Mouse (Mus musculus) heart, embryonic 12.5 days (tissue): ENCODE measurements around the gene Atp5e. TPM values are rescaled to one million over a fixed set of nuclear protein-coding genes. Genes with fewer than 3 reads are reported as not detected.
A peak's percentile ranks its signal among the peaks of the same experiment; 100 is the strongest.

Experiments used
- ATAC-seq: fragments of 200-750 bp; cut with Nextera tagmentation; 2 replicates; pipeline ENCODE4 v1.8.0; 2017; ENCODE audit warnings: moderate TSS enrichment, moderate library complexity; ENCODE audit not compliant: insufficient number of reproducible peaks, low FRiP score
- H3K27ac ChIP-seq: fragments of 300-500 bp; sonication (generic); 2 replicates; pipeline ENCODE4 v1.5.1; 2016; ENCODE audit warnings: mild to moderate bottlenecking, moderate library complexity; ENCODE audit not compliant: poor library complexity, severe bottlenecking
- H3K27me3 ChIP-seq: fragments of 300-500 bp; sonication (generic); replicated peaks from 2 replicates; pipeline ENCODE4 v1.6.1; 2016; ENCODE audit warnings: mild to moderate bottlenecking, moderate library complexity
- H3K36me3 ChIP-seq: fragments of 300-500 bp; sonication (generic); 2 replicates; pipeline ENCODE4 v1.6.1; 2016; ENCODE audit warnings: mild to moderate bottlenecking, moderate library complexity
- H3K4me1 ChIP-seq: fragments of 300-500 bp; sonication (generic); replicated peaks from 2 replicates; pipeline ENCODE4 v1.6.1; 2016; ENCODE audit warnings: mild to moderate bottlenecking
- H3K4me2 ChIP-seq: fragments of 300-500 bp; sonication (generic); 2 replicates; pipeline ENCODE4 v1.6.1; 2016; ENCODE audit warnings: mild to moderate bottlenecking, moderate library complexity
- H3K4me3 ChIP-seq: fragments of 300-500 bp; sonication (generic); 2 replicates; pipeline ENCODE4 v1.5.1; 2016; ENCODE audit warnings: mild to moderate bottlenecking
- H3K9ac ChIP-seq: fragments of 300-500 bp; sonication (generic); 2 replicates; pipeline ENCODE4 v1.6.1; 2016; ENCODE audit warnings: mild to moderate bottlenecking, moderate library complexity
- H3K9me3 ChIP-seq: fragments of 300-500 bp; sonication (generic); replicated peaks from 2 replicates; pipeline ENCODE4 v1.6.1; 2016; ENCODE audit warnings: mild to moderate bottlenecking, moderate library complexity
- WGBS: fragments of 180-500 bp; shearing (Covaris S2); methylation state at CpG from one replicate; pipeline ENCODE4 v1.1.7; 2016; 5-methylcytosine and 5-hydroxymethylcytosine counted together
- polyA plus RNA-seq: library from polyadenylated mRNA; unstranded; fragments of >200 nt; fragmentation: Nextera tagmentation; extraction: Ambion mirVana; gene quantifications from 2 replicates; pipeline ENCODE4 v1.2.1, GENCODE M21; 2016

Atp5e gene
- 1,038 and 1,054 TPM in 2 replicates for polyA plus RNA-seq

DNA sequence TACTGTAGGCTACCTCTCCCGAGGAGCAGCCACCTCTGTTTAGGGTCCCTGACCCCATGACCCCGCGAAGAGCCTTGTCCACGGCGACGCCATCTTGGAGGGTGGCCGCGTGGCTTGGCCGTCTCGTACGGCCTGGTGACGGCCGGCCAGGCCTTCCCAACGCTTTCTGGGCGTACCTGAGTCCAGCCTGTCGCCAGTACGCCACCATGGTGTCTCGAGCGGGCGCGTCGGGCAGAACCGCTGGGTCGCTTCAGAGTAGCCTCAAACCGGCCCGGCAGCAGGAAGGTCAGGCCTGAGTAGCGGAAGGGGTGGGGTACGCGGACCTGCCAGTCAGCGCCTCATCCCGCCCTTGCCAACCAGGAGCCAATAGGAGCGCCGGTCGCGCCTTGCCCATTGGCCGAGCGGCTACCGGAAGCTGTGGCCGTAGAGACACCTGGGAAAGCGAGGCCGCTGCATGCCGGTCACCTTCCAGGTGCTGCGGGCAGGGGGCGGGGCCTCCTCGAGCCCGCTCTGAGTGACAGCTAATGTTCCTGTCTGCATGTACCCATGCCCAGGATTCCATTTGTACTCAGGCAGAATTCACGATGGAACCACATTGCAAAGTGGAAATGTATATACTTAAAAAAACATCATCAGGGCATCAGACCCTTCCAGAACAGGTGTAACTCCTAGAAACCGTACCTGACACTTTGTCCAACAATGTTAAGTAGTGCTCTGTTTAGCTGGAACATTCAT is at the start of gene Atp5e:
Gene Atp5e, minus strand, starts transcription at position 317 of the 735 bp plus-strand sequence.
- H3K27ac ChIP-seq: peak within 1 kb of the TSS; percentile 77
- no peaks in the 10 kb centered on the region for H3K27me3 ChIP-seq
- H3K4me1 ChIP-seq: peaks cover 7% of the 10 kb centered on the region
- ATAC-seq: peak; percentile 99
- 2% methylated on average over 48 of the region's 48 CpGs for WGBS
- H3K36me3 ChIP-seq: peaks cover 66% of the 10 kb centered on the region
- H3K4me3 ChIP-seq: peak within 1 kb of the TSS; percentile 96
- no peaks in the 10 kb centered on the region for H3K9me3 ChIP-seq
- H3K9ac ChIP-seq: peak within 1 kb of the TSS; percentile 91
- peak within 1 kb of the TSS; percentile 97 for H3K4me2 ChIP-seq

DNA sequence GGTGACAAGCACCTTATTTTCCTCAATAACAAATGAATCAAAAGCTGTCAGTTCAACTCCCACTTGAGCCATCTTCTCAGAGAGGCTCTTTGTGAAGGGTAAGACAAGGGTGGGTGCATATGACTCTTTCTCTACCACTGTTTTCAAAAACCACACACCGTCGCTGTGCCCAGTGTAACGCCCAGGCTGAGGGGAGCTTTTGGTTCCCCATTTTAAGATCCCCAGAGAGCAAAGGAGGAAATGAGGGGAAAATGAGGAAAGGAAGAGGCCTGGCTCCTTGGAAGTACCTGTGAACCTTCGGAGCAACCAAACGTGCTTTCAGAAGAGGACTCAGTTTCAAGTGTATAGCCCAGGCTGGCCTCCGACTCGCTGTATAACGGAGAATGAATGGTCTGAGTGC is 45.9 kb upstream of the Atp5e start:
- Histone ChIP-seq H3K4me1 (no peaks in the 10 kb centered on the region), H3K9me3 (0 out of 2 replicates have a peak, but pooled peaks cover 3% of the 10 kb centered on the region), H3K4me3 (no peak overlapping the region), H3K4me2 (no peak overlapping the region), H3K27ac (no peak overlapping the region), H3K27me3 (no peaks in the 10 kb centered on the region), H3K36me3 (no peaks in the 10 kb centered on the region), H3K9ac (no peak overlapping the region)
- WGBS: 87% methylated on average over 8 of the region's 8 CpGs
- no peak for ATAC-seq

GRCm38 (mm10) chr2:174507998-174508397 is 44.1 kb upstream of the Atp5e start:
- 87% methylated on average over 4 of the region's 4 CpGs for WGBS
- Histone ChIP-seq H3K27me3 (no peaks in the 10 kb centered on the region), H3K9ac (no peak overlapping the region), H3K4me3 (no peak overlapping the region), H3K27ac (no peak overlapping the region), H3K4me2 (no peak overlapping the region), H3K4me1 (peaks cover 3% of the 10 kb centered on the region; the same call in 1 of the 2 replicates), H3K9me3 (0 out of 2 replicates have a peak, but pooled peaks cover 3% of the 10 kb centered on the region), H3K36me3 (no peaks in the 10 kb centered on the region)
- no peak for ATAC-seq

GRCm38 (mm10) chr2:174502831-174503460 is 39.0 kb upstream of the Atp5e start:
- 0 out of 2 replicates have a peak, but pooled peaks have one; percentile 42 for ATAC-seq
- H3K9me3 ChIP-seq: 0 out of 2 replicates have a peak, but pooled peaks cover 3% of the 10 kb centered on the region
- H3K27me3 ChIP-seq: no peaks in the 10 kb centered on the region
- no peaks in the 10 kb centered on the region for H3K36me3 ChIP-seq
- 51% methylated on average over 25 of the region's 25 CpGs for WGBS
- H3K27ac ChIP-seq: no peak overlapping the region
- H3K4me1 ChIP-seq: peaks cover 7% of the 10 kb centered on the region; the same call in 1 of the 2 replicates
- H3K4me2 ChIP-seq: peak overlapping the region; percentile 50
- H3K9ac ChIP-seq: no peak overlapping the region
- H3K4me3 ChIP-seq: no peak overlapping the region

DNA sequence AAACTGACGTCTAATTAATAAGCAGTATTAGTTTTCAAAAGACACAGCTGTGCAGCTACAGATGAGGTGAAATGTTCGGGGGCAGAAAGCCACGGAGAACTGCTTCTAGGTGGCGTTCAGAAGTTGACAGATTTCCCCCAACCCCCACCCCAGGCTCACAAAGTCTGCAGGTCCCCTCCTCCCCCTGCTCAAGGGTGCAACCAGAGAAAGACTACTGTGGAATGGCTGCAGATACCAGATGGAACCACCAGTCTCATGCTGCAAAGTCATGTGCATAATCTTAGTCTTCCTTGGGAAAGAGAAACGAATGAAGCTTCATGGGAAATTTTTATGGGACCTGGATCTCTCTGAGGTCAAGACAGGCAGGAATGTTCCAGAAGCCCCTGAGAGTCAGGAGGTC is 38.4 kb upstream of the Atp5e start:
- 0 out of 2 replicates have a peak, but pooled peaks cover 3% of the 10 kb centered on the region for H3K9me3 ChIP-seq
- H3K27me3 ChIP-seq: no peaks in the 10 kb centered on the region
- ATAC-seq: no peak
- no peak overlapping the region for H3K27ac ChIP-seq
- no peak overlapping the region for H3K9ac ChIP-seq
- H3K4me3 ChIP-seq: no peak overlapping the region
- H3K4me1 ChIP-seq: peaks cover 7% of the 10 kb centered on the region; the same call in 1 of the 2 replicates
- WGBS: 56% methylated on average over 5 of the region's 5 CpGs
- peak overlapping the region; percentile 50; the same call in 1 of the 2 replicates for H3K4me2 ChIP-seq
- H3K36me3 ChIP-seq: no peaks in the 10 kb centered on the region

GRCm38 (mm10) chr2:174501517-174501916 is 37.6 kb upstream of the Atp5e start:
- Histone ChIP-seq H3K36me3 (no peaks in the 10 kb centered on the region), H3K9ac (no peak overlapping the region), H3K9me3 (0 out of 2 replicates have a peak, but pooled peaks cover under 1% of the 10 kb centered on the region), H3K27me3 (no peaks in the 10 kb centered on the region), H3K4me1 (peaks cover 7% of the 10 kb centered on the region; the same call in 1 of the 2 replicates), H3K27ac (no peak overlapping the region), H3K4me3 (no peak overlapping the region), H3K4me2 (no peak overlapping the region)
- WGBS: 82% methylated on average over 8 of the region's 8 CpGs
- ATAC-seq: no peak

DNA sequence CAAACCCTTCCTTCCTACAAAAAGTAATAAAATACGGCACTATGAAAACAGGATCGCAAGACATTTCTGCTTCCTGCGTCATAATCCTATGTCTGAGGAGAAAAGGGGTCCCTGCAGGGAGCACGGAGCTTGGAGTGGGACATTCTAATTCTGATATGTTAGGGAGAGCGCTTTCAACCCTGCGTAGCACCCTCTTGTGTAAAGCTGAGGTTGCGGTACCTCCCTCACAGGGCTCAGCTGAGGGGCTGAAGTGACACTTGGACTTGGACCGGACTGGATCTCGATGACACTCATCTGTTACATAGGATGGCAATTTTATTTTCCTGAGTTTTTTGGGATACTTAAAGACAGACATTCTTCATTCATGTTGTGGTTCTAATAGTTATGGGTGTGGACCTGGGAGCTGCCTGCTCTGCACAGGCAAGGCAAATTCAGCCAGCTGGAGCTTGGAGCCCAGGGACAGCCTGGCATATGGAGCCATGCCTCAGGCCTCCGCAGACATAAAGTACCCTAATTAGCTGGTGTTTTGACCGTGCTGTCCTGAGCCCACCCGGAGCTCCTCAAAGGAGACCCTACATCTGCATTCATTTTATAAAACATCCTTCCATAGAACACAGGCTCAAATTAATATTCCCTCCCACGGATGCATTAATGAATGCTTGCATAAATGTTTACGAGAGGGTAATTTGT is 37.1 kb upstream of the Atp5e start:
- H3K9ac ChIP-seq: no peak overlapping the region
- peaks cover 7% of the 10 kb centered on the region; the same call in 1 of the 2 replicates for H3K4me1 ChIP-seq
- H3K27me3 ChIP-seq: no peaks in the 10 kb centered on the region
- WGBS: 84% methylated on average over 14 of the region's 14 CpGs
- peaks cover 3% of the 10 kb centered on the region; the same call in 1 of the 2 replicates for H3K9me3 ChIP-seq
- no peaks in the 10 kb centered on the region for H3K36me3 ChIP-seq
- no peak for ATAC-seq
- H3K4me3 ChIP-seq: no peak overlapping the region
- no peak overlapping the region for H3K4me2 ChIP-seq
- H3K27ac ChIP-seq: no peak overlapping the region

DNA sequence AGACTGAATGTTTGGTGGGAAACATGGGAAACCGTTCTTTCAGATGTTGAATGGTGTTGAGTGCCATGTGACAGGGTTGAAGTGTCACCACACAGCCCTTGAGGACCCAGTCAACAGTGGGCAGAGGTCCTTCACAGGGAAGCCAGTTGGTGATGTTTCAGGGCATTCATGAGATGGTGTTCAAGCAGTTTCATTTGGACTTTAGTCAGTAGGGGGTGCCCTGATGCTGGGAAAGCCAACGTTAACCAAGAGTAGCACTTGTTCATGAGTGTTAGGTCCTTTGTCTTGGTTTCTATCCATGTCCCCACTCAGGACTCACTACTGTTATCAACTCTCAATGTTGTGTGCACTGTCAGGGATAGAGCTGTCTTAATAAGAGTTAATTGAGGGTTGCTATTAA is 29.0 kb upstream of the Atp5e start:
- Histone ChIP-seq H3K27me3 (no peaks in the 10 kb centered on the region; the same call in 1 of the 2 replicates), H3K4me1 (no peaks in the 10 kb centered on the region), H3K27ac (no peak overlapping the region), H3K9me3 (peaks cover 8% of the 10 kb centered on the region; the same call in 1 of the 2 replicates), H3K4me2 (no peak overlapping the region), H3K36me3 (no peaks in the 10 kb centered on the region), H3K9ac (no peak overlapping the region), H3K4me3 (no peak overlapping the region)
- ATAC-seq: no peak
- WGBS: 68% methylated on average over 2 of the region's 2 CpGs

- WGBS: 72% methylated on average over 5 of the region's 5 CpGs
- Histone ChIP-seq H3K4me1 (no peaks in the 10 kb centered on the region), H3K4me2 (no peak overlapping the region), H3K9me3 (no peaks in the 10 kb centered on the region), H3K27ac (no peak overlapping the region), H3K9ac (no peak overlapping the region), H3K27me3 (no peaks in the 10 kb centered on the region; the same call in 1 of the 2 replicates), H3K36me3 (no peaks in the 10 kb centered on the region), H3K4me3 (no peak overlapping the region)
- no peak for ATAC-seq
These were observed 23.1 kb upstream of the Atp5e start for GRCm38 (mm10) chr2:174487005-174487404.

DNA sequence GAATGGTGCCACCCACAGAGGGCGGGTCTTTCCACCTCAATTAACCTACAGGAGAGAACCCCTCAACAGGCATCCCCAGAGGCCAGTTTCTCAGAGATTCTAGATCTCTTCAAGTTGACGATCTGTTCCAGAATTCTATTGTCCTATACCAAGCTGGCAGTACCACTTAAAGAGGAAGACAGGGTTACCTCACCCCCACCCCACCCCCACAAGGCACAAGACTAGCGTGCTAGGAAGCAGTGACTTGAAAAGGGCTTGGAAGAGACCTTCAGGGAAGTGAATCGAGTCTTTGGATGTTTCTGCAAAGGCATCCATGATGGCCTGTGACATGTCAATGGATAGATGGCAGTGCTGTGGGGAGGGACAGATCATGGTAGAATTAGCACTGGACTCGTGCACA is 14.8 kb upstream of the Atp5e start:
- no peak overlapping the region for H3K4me3 ChIP-seq
- no peak for ATAC-seq
- no peaks in the 10 kb centered on the region for H3K9me3 ChIP-seq
- 73% methylated on average over 5 of the region's 5 CpGs for WGBS
- no peak overlapping the region for H3K9ac ChIP-seq
- H3K4me1 ChIP-seq: no peaks in the 10 kb centered on the region
- H3K36me3 ChIP-seq: no peaks in the 10 kb centered on the region
- H3K27ac ChIP-seq: no peak overlapping the region
- H3K27me3 ChIP-seq: no peaks in the 10 kb centered on the region
- no peak overlapping the region for H3K4me2 ChIP-seq
